Mouse (Mus musculus) c-Kit-positive CD71-positive TER-119-negative erythroid progenitor cells, embryonic 14.5 days (primary cell): Measurements from ENCODE around the gene Arhgef2.

ENCODE experiments used
- DNase-seq: peaks from one replicate; pipeline ENCODE4 v3.0.0-alpha.2; 2013; ENCODE audit warnings: low read depth

Gene Arhgef2

GRCm38 (mm10) chr3:88684980-88685941, 79.5 kb downstream of the Arhgef2 start, which contains the start of gene Khdc4:
Gene Khdc4 (plus strand): TSS chr3:88685803.
- peak; percentile 97 for DNase-seq

GRCm38 (mm10) chr3:88685958-88686451, 80.2 kb downstream of the Arhgef2 start:
- DNase-seq = peak; percentile 25

- DNase-seq = peak; percentile 31
These were observed 81.2 kb downstream of the Arhgef2 start for GRCm38 (mm10) chr3:88686734-88687611.

- no peak for DNase-seq
These were observed 83.3 kb downstream of the Arhgef2 start for GRCm38 (mm10) chr3:88689079-88689478.

GRCm38 (mm10) chr3:88695545-88695944, 89.8 kb downstream of the Arhgef2 start:
- no peak for DNase-seq
